Mouse (Mus musculus) heart, embryonic 14.5 days (tissue): ENCODE results near the gene Rmi1. TPM values are rescaled to one million over a fixed set of nuclear protein-coding genes. Genes with fewer than 3 reads are reported as not detected.
"Not testable (repeated sequence)": the region's sequence is repeated elsewhere in the genome, so short reads cannot be mapped to it uniquely, and the experiment has no call there.

Source experiments
- ATAC-seq: fragments of 200-750 bp; cut with Nextera tagmentation; 2 replicates; pipeline ENCODE4 v1.8.0; 2017; ENCODE audit warnings: low read depth, moderate TSS enrichment; ENCODE audit not compliant: insufficient number of reproducible peaks, insufficient read depth, low FRiP score
- H3K27ac ChIP-seq, 2 experiments: fragments of 200-500 bp in 1 of 2; fragments of 300-500 bp in 1 of 2; sonication (generic) in 1 of 2; replicated peaks in 1 of 2; 2 replicates each; pipeline ENCODE4 v1.5.1; 2012 to 2014; ENCODE audit warnings: low read depth in 2 of 2, low read length in 2 of 2, control low read depth in 1 of 2, mild to moderate bottlenecking in 1 of 2, mixed read lengths in 1 of 2; ENCODE audit not compliant: control insufficient read depth in 1 of 2, insufficient read depth in 1 of 2
- H3K27me3 ChIP-seq: fragments of 300-500 bp; sonication (generic); 2 replicates; pipeline ENCODE4 v1.6.1; 2014; ENCODE audit warnings: mild to moderate bottlenecking, low read length, control low read depth; ENCODE audit not compliant: control insufficient read depth, insufficient read depth
- H3K36me3 ChIP-seq: fragments of 300-500 bp; sonication (generic); 2 replicates; pipeline ENCODE4 v1.6.1; 2014; ENCODE audit warnings: mild to moderate bottlenecking, control low read depth, low read length, mixed read lengths; ENCODE audit not compliant: control insufficient read depth, insufficient read depth
- H3K4me1 ChIP-seq, 2 experiments: fragments of 200-500 bp in 1 of 2; fragments of 300-500 bp in 1 of 2; sonication (generic) in 1 of 2; 2 replicates each; pipeline ENCODE4 v1.6.1; 2012 to 2014; ENCODE audit warnings: low read length in 2 of 2, control low read depth in 1 of 2, mixed read lengths in 1 of 2; ENCODE audit not compliant: control insufficient read depth in 2 of 2, insufficient read depth in 2 of 2
- H3K4me2 ChIP-seq: fragments of 300-500 bp; sonication (generic); 2 replicates; pipeline ENCODE4 v1.6.1; 2014; ENCODE audit warnings: mild to moderate bottlenecking, low read length
- H3K4me3 ChIP-seq, 2 experiments: fragments of 200-500 bp in 1 of 2; fragments of 300-500 bp in 1 of 2; sonication (generic) in 1 of 2; 2 replicates each; pipeline ENCODE4 v1.5.1; 2012 to 2014; ENCODE audit warnings: low read length in 2 of 2, mild to moderate bottlenecking in 2 of 2, control low read depth in 1 of 2, low read depth in 1 of 2, moderate library complexity in 1 of 2; ENCODE audit not compliant: control insufficient read depth in 1 of 2, insufficient read depth in 1 of 2
- H3K9ac ChIP-seq: fragments of 300-500 bp; sonication (generic); 2 replicates; pipeline ENCODE4 v1.6.1; 2014; ENCODE audit warnings: mild to moderate bottlenecking, low read length
- H3K9me3 ChIP-seq: fragments of 300-500 bp; sonication (generic); 2 replicates; pipeline ENCODE4 v1.6.1; 2016; ENCODE audit warnings: low read length, control low read depth; ENCODE audit not compliant: control insufficient read depth
- WGBS: fragments of 180-500 bp; shearing (Covaris S2); extraction: QIAGEN DNeasy Blood & Tissue Kit; methylation state at CpG from one replicate; pipeline ENCODE4 v1.1.7; 2014; 5-methylcytosine and 5-hydroxymethylcytosine counted together
- polyA plus RNA-seq: library from polyadenylated mRNA; unstranded; fragments of >200 nt; fragmentation: Nextera tagmentation; extraction: Ambion mirVana; gene quantifications from 2 replicates; pipeline ENCODE4 v1.2.1, GENCODE M21; 2014

The Rmi1 gene
- polyA plus RNA-seq, 1 experiment from 2014 or later = 20.6 TPM

- no peak; the same call in 1 of the 2 replicates for ATAC-seq
- Histone ChIP-seq H3K4me2 (no peak overlapping the region), H3K36me3 (peaks cover 37% of the 10 kb centered on the region), H3K27me3 (no peaks in the 10 kb centered on the region), H3K9me3 (no peaks in the 10 kb centered on the region), H3K9ac (no peak overlapping the region), H3K27ac (no peak overlapping the region; a peak in 1 of 4 replicates), H3K4me1 (peaks cover 2 to 4% of the 10 kb centered on the region in 2 experiments; a peak in 2 of 4 replicates), H3K4me3 (no peak overlapping the region)
- 9% methylated on average over 7 of the region's 7 CpGs for WGBS
These were observed 14.1 kb upstream of the Rmi1 start for GRCm38 (mm10) chr13:58387948-58388347.

DNA sequence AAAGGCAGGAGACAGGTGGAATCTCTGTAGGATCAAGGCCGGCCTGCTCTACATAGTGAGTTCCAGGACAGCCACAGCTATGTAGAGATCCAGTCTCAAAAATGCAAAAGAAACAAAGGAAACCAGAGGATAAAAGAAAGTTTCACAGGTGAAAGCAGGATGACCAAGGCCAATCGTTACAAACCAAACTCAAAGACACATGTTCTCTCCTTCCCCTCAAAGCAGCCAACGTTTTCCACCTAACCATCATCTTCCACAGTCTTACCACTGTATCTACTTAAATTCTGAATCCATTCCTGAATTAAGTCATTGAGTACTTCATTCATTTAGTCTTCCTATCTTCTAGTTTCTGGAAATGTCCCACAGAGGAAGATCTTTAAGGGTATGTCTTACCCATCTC is 13.7 kb upstream of the Rmi1 start:
- ATAC-seq = no peak
- Histone ChIP-seq H3K4me2 (no peak overlapping the region), H3K27me3 (no peaks in the 10 kb centered on the region), H3K36me3 (peaks cover 38% of the 10 kb centered on the region), H3K9ac (no peak overlapping the region), H3K4me3 (no peak overlapping the region), H3K4me1 (peaks cover 2 to 4% of the 10 kb centered on the region in 2 experiments; a peak in 2 of 4 replicates), H3K9me3 (no peaks in the 10 kb centered on the region), H3K27ac (no peak overlapping the region; a peak in 1 of 4 replicates)
- WGBS = 45% methylated on average over 3 of the region's 3 CpGs

DNA sequence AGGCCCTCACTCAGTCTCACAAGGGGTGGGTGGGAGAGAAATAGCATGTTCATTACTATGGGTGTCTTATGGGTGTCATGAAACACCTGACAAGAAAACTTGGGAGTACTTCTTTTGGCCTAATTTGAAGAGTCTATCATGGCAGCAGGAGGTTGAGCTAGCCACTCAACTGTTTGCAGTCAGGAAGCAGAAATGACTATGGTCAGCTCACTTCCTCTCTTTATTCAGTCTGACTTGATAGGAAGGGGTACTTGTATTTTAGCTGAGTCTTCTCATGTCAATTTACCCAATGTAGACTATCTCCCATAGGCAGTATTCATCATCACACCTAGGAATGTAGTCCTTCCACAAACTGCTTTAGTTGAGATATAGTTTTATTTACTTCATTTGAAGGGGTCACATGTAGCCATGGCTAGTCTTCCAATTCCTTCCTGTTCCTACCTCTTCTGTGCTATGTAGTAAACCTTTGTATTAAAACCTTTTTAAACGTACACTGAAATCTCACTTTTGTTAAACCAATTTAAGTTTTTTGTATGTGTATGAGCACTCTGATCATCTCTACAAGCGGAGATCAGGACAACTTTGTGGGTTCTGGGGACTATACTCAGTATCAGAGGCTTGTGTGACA is 12.6 kb upstream of the Rmi1 start:
- no peak for ATAC-seq
- H3K27ac ChIP-seq = no peak overlapping the region
- WGBS = 78% methylated on average over 2 of the region's 2 CpGs
- H3K27me3 ChIP-seq = no peaks in the 10 kb centered on the region
- H3K4me3 ChIP-seq = no peak overlapping the region
- no peaks in the 10 kb centered on the region for H3K9me3 ChIP-seq
- H3K4me1 ChIP-seq = no peaks in the 10 kb centered on the region; a peak in 1 of 4 replicates
- peaks cover 49% of the 10 kb centered on the region for H3K36me3 ChIP-seq
- no peak overlapping the region for H3K4me2 ChIP-seq
- no peak overlapping the region for H3K9ac ChIP-seq

DNA sequence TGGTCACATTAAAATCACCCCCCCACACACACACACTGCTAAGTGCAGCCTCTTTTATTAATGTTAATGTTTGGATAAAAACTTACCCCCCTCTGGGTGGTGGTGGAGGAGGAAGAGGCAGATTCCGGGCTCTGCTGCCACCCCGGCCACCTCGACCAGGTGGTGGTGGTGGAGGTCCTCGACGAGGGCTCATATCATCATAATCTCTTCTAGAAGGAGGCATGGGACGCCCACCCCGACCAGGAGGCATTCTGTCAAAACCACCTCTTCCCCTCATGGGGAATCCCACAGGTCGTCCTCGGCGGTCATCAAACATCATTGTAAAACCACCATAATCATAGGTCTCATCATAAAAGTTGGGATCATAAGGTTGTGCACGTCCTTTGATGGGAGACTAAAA is 7.7 kb upstream of the Rmi1 start:
- H3K4me3 ChIP-seq, H3K9ac ChIP-seq, ATAC-seq, H3K27me3 ChIP-seq, H3K27ac ChIP-seq, H3K9me3 ChIP-seq, H3K4me2 ChIP-seq, H3K4me1 ChIP-seq: not testable (repeated sequence)
- 77% methylated on average over 11 of the region's 11 CpGs for WGBS
- H3K36me3 ChIP-seq = peaks cover 95% of the 10 kb centered on the region

DNA sequence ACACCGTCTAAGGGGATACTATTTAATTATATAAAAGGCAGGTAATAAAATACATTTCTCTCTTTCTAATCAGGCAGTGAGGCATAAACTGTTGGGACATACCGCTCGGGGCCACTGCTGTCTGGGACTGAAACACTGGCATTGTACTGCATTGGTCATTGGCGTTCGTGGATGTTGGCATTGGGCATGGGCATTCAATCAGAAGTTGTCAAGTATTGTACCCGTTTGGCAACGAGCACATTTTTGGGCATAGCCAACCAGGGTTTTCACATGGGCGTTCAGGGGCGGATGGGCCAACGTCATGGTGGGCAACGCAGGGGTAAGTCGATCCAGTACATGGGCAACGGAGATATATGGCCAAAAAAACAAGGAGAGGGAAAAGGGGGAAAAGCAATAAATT is 4.4 kb upstream of the Rmi1 start:
- Histone ChIP-seq H3K4me1 (peaks cover 0 to 6% of the 10 kb centered on the region in 2 experiments; a peak in 2 of 4 replicates), H3K4me2 (no peak overlapping the region), H3K27ac (no peak overlapping the region), H3K36me3 (peaks cover 71% of the 10 kb centered on the region), H3K9me3 (no peaks in the 10 kb centered on the region), H3K9ac (no peak overlapping the region), H3K27me3 (no peaks in the 10 kb centered on the region), H3K4me3 (no peak overlapping the region)
- 91% methylated on average over 13 of the region's 13 CpGs for WGBS
- ATAC-seq = no peak

DNA sequence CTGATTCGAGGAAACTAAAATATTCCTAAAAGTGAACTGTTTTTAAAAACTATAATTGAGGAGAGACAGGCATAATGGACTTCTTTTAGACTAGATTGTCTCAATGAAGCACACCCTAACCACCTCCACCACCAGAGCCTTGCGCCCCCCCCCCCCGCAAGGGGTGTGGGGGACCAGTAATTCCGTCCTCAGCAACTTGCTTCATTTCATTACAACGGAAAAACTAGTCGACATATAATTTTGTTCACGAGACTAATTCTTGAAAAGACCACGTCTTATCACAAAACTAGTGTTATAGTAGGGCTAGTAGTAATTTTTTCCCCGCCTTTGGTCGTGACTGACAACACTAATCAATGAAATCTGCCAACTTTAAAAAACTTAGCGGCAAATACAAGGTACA is 1.5 kb upstream of the Rmi1 start:
- ATAC-seq = no peak
- Histone ChIP-seq H3K27me3 (no peaks in the 10 kb centered on the region), H3K4me3 (peak overlapping the region; percentile 88 to 99), H3K9me3 (no peaks in the 10 kb centered on the region), H3K4me2 (peak overlapping the region; percentile 86), H3K4me1 (peaks cover 0 to 9% of the 10 kb centered on the region in 2 experiments; a peak in 2 of 4 replicates), H3K36me3 (peaks cover 42% of the 10 kb centered on the region), H3K9ac (peak overlapping the region; percentile 100), H3K27ac (0 out of 4 replicates have a peak overlapping the region, but pooled peaks of 1 of the 2 experiments have one; percentile 77)
- WGBS = under 1% methylated on average over 11 of the region's 11 CpGs

GRCm38 (mm10) chr13:58401135-58402002 is 679 bp upstream of the Rmi1 start:
- Histone ChIP-seq H3K27me3 (no peaks in the 10 kb centered on the region), H3K4me2 (peak overlapping the region; percentile 86), H3K4me1 (peaks cover 0 to 9% of the 10 kb centered on the region in 2 experiments; a peak in 2 of 4 replicates), H3K9ac (peak overlapping the region; percentile 100), H3K4me3 (peak overlapping the region; percentile 88 to 99), H3K36me3 (peaks cover 34% of the 10 kb centered on the region), H3K9me3 (no peaks in the 10 kb centered on the region), H3K27ac (peak overlapping the region; percentile 98)
- WGBS = under 1% methylated on average over 50 of the region's 100 CpGs
- ATAC-seq = peak; percentile 41
